Mouse (Mus musculus) stomach, postnatal 0 days (tissue): Measurements from ENCODE around the gene Ugt1a2. TPM values are rescaled to one million over a fixed set of nuclear protein-coding genes. Genes with fewer than 3 reads are reported as not detected.
"Not testable (repeated sequence)": the region's sequence is repeated elsewhere in the genome, so short reads cannot be mapped to it uniquely, and the experiment has no call there.

Experiments used
- ATAC-seq: fragments of 200-750 bp; cut with Nextera tagmentation; 2 replicates; pipeline ENCODE4 v1.8.0; 2017; ENCODE audit not compliant: low FRiP score, low TSS enrichment
- DNase-seq: peaks from one replicate; pipeline ENCODE4 v3.0.0-alpha.2; 2016; ENCODE audit warnings: low spot score
- H3K27ac ChIP-seq: fragments of 300-500 bp; sonication (generic); replicated peaks from 2 replicates; pipeline ENCODE4 v1.5.1; 2014; ENCODE audit warnings: mild to moderate bottlenecking, control low read depth
- H3K27me3 ChIP-seq: fragments of 300-500 bp; sonication (generic); 2 replicates; pipeline ENCODE4 v1.6.1; 2014; ENCODE audit warnings: low read length; ENCODE audit not compliant: control insufficient read depth, insufficient read depth
- H3K36me3 ChIP-seq: fragments of 300-500 bp; sonication (generic); 2 replicates; pipeline ENCODE4 v1.6.1; 2014; ENCODE audit warnings: low read length, mixed read lengths; ENCODE audit not compliant: control insufficient read depth, insufficient read depth
- H3K4me1 ChIP-seq: fragments of 300-500 bp; sonication (generic); replicated peaks from 2 replicates; pipeline ENCODE4 v1.6.1; 2014; ENCODE audit warnings: antibody characterized with exemption; ENCODE audit not compliant: control insufficient read depth, insufficient read depth
- H3K4me2 ChIP-seq: fragments of 300-500 bp; sonication (generic); replicated peaks from 2 replicates; pipeline ENCODE4 v1.6.1; 2014; ENCODE audit warnings: low read depth, mild to moderate bottlenecking, control low read depth, moderate library complexity
- H3K4me3 ChIP-seq: fragments of 300-500 bp; sonication (generic); 2 replicates; pipeline ENCODE4 v1.5.1; 2014; ENCODE audit warnings: low read depth, low read length, control low read depth
- H3K9ac ChIP-seq: fragments of 300-500 bp; sonication (generic); 2 replicates; pipeline ENCODE4 v1.6.1; 2014; ENCODE audit warnings: mild to moderate bottlenecking, low read length, control low read depth, mixed read lengths
- H3K9me3 ChIP-seq: fragments of 300-500 bp; sonication (generic); 2 replicates; pipeline ENCODE4 v1.6.1; 2016; ENCODE audit warnings: low read length; ENCODE audit not compliant: control insufficient read depth
- CTCF ChIP-seq: IDR thresholded peaks from 2 replicates; pipeline ENCODE4 v1.5.1; 2016; ENCODE audit warnings: antibody characterized with exemption, low read depth, mild to moderate bottlenecking, moderate library complexity
- EP300 ChIP-seq: optimal IDR thresholded peaks from 2 replicates; pipeline ENCODE3; 2016; ENCODE audit warnings: antibody characterized with exemption
- WGBS: fragments of 180-500 bp; shearing (Covaris S2); extraction: QIAGEN DNeasy Blood & Tissue Kit; methylation state at CpG from one replicate; pipeline ENCODE4 v1.1.7; 2014; 5-methylcytosine and 5-hydroxymethylcytosine counted together
- polyA plus RNA-seq: library from polyadenylated mRNA; unstranded; fragments of >200 nt; fragmentation: Nextera tagmentation; extraction: Ambion mirVana; gene quantifications from 2 replicates; pipeline ENCODE4 v1.2.1, GENCODE M21; 2015

The Ugt1a2 gene
- polyA plus RNA-seq, 1 experiment from 2014 or later: not detected

DNA sequence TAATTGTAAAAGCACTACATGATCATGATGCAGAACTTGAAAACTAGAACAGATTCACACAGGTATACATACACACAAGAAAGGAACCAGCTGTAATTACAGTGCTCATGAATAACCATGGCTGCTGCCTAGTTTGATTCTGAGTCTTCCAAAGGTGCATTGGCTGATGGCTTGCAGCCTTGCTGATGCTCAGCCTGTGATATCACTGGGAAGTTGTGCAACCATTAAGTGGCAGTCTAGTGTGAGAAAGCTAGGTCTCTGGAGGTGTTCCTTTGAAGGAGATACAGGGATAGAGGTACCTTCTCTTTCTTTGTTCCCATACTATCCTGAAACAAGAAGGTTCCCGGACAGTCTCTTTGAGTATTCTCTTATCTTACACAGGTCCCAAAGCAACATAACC, 18.7 kb downstream of the Ugt1a2 start:
- no peak for ATAC-seq
- Histone ChIP-seq H3K4me1 (no peaks in the 10 kb centered on the region), H3K4me3 (no peak overlapping the region), H3K9me3 (peaks cover 18% of the 10 kb centered on the region), H3K4me2 (no peak overlapping the region), H3K9ac (no peak overlapping the region), H3K27me3 (no peaks in the 10 kb centered on the region), H3K36me3 (no peaks in the 10 kb centered on the region), H3K27ac (no peak overlapping the region)
- TF ChIP-seq CTCF: no peak
- no peak for TF ChIP-seq EP300
- DNase-seq: no peak
- 11% methylated on average over 1 of the region's 1 CpGs for WGBS

DNA sequence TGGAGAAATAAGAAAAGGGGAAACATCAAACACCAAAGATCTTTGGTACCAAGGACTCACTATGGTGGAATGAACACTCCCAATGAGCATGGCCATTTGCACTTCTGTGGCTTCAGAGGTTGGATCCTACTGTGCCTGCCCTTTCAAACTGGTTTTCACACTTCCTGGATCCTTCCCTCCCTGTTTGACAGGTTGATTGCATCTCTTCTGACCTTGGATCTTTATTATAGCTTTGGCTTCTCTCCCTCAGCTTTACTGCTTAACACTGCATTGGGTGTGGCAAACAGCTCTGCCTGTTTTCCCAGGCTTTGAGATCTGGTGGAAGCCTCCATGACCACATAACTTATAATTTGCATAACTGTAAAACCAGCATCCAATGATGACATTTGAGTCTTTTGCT, 19.9 kb downstream of the Ugt1a2 start:
- ATAC-seq: no peak
- no peaks in the 10 kb centered on the region for H3K36me3 ChIP-seq
- no peaks in the 10 kb centered on the region for H3K4me1 ChIP-seq
- H3K9me3 ChIP-seq: peaks cover 13% of the 10 kb centered on the region
- H3K4me2 ChIP-seq: no peak overlapping the region
- TF ChIP-seq CTCF (no peak), EP300 (no peak)
- peak; percentile 22 for DNase-seq
- H3K4me3 ChIP-seq: no peak overlapping the region
- no peak overlapping the region for H3K9ac ChIP-seq
- H3K27me3 ChIP-seq: no peaks in the 10 kb centered on the region
- no peak overlapping the region for H3K27ac ChIP-seq

DNA sequence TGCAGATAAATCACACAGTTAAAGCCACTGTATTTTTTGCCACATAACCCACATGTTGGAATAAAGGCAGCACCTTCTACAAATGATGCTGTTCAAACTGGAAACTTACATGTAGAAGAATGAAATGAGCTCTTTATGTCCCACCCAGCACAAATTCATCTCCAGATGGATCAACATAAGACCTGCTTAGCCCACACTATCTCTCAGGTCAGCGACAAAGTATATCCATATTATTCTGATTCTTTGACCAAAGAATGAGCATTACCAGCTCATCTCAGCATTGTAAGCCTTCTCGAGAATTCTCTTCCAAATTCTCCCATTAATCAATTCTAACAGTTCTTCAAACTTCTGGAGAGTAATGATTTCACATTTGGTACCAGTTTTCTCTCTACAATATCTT, 21.8 kb downstream of the Ugt1a2 start:
- Histone ChIP-seq H3K36me3 (no peaks in the 10 kb centered on the region), H3K4me1 (no peaks in the 10 kb centered on the region), H3K27ac (no peak overlapping the region), H3K4me2 (no peak overlapping the region), H3K9ac (no peak overlapping the region), H3K27me3 (no peaks in the 10 kb centered on the region), H3K4me3 (no peak overlapping the region), H3K9me3 (peaks cover 12% of the 10 kb centered on the region)
- 42% methylated on average over 2 of the region's 2 CpGs for WGBS
- TF ChIP-seq EP300: no peak
- no peak for TF ChIP-seq CTCF
- ATAC-seq (no peak), DNase-seq (peak; percentile 10)

GRCm38 (mm10) chr1:88223011-88223515, 22.7 kb downstream of the Ugt1a2 start:
- H3K36me3 ChIP-seq, ATAC-seq, H3K4me2 ChIP-seq, H3K9ac ChIP-seq, H3K4me1 ChIP-seq, H3K27me3 ChIP-seq, H3K27ac ChIP-seq, H3K4me3 ChIP-seq, DNase-seq: not testable (repeated sequence)
- H3K9me3 ChIP-seq: peaks cover 14% of the 10 kb centered on the region

DNA sequence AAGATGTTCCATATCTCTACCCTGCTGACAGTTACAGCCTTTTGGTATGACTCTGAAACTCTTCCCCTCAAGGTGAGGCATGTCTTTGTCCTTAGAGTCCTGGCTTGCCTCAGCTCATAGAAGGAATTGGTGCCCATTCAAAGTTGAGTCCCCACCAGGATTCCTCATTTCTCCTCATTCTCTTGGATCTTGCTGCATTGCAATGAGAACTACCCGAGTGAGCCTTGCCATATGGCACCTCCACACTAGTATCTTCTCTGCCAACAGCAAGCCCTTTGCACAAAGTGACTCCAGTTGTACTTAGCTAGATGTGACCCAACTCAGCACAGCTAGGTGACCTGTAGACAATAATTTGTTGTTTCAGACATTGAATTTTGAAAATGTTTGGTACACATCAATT, 23.2 kb downstream of the Ugt1a2 start:
- TF ChIP-seq CTCF: no peak
- no peak for TF ChIP-seq EP300
- WGBS: 52% methylated on average over 1 of the region's 1 CpGs

DNA sequence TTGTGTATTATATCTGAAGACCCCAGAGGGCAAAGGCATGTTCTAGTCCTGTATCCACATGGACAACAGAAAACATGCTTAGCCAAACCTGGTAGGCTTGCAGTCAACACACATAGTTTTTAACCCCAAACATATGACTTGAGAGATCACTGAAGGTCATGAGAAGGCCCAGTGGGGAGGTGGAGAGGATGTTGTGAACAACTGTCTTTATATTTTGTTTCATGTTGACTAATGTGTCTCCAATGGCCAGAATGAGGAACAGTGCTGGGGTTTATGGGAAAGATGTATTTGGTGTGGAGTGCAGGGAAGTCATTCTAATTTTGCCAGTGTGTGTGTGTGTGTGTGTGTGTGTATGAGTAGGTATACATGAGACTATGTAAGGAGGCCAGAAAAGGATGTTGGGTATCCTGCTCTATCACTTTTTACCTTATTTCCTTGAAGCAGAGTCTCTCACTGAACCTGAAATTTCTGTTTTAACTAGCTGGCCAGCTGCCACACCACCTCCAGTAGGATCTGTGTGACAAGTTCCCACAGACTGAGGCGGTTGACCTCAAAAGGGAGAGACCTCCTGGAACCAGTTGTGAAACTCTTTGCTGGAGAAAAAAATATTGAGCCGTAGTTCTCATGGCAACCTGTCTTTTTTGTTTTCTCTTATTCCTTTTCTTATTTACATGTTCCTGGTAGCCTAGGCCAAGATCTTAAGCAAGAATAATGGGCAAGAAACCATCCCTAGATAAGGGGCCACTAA, 23.8 kb downstream of the Ugt1a2 start:
- peak; percentile 37 for DNase-seq
- ATAC-seq: no peak
- no peak overlapping the region for H3K27ac ChIP-seq
- H3K9ac ChIP-seq: no peak overlapping the region
- no peaks in the 10 kb centered on the region for H3K27me3 ChIP-seq
- no peaks in the 10 kb centered on the region for H3K4me1 ChIP-seq
- TF ChIP-seq EP300 (no peak), CTCF (no peak)
- H3K9me3 ChIP-seq: peaks cover 14% of the 10 kb centered on the region
- H3K4me3 ChIP-seq: no peak overlapping the region
- H3K4me2 ChIP-seq: no peak overlapping the region
- 58% methylated on average over 2 of the region's 2 CpGs for WGBS
- no peaks in the 10 kb centered on the region for H3K36me3 ChIP-seq

More for the DNA sequence above, 23.2 kb downstream of the Ugt1a2 start:
- Histone ChIP-seq H3K36me3 (no peaks in the 10 kb centered on the region), H3K4me1 (no peaks in the 10 kb centered on the region), H3K4me2 (no peak overlapping the region), H3K27ac (no peak overlapping the region), H3K9me3 (peaks cover 14% of the 10 kb centered on the region), H3K4me3 (no peak overlapping the region), H3K27me3 (no peaks in the 10 kb centered on the region), H3K9ac (no peak overlapping the region)
- DNase-seq (peak; percentile 28), ATAC-seq (no peak)

DNA sequence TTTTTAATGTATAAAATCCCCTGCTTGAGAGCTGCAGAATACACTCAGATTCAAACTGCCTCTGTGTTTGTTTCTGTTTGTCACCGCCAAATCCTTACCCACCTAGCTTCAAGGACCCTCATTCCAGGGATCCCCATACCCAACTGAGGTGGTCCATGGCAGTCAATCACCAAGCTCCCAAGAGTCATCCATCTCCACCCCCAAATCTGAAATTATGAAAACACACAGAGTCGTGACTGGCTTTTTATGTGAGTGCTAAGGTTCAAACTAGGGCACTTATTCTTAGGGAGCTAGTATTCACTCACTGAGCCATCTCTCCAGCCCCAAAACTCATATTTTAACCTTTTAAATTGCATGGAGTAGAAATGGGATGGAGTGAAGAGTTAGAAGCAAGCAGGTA, 24.9 kb downstream of the Ugt1a2 start:
- not testable (repeated sequence) for H3K4me3 ChIP-seq, H3K27ac ChIP-seq, H3K9ac ChIP-seq, H3K4me1 ChIP-seq, ATAC-seq, DNase-seq, H3K36me3 ChIP-seq, H3K4me2 ChIP-seq, H3K27me3 ChIP-seq
- 40% methylated on average over 2 of the region's 2 CpGs for WGBS
- peaks cover 17% of the 10 kb centered on the region for H3K9me3 ChIP-seq
